Mouse (Mus musculus): ENCODE measurements around the gene 4930402H24Rik. TPM values are rescaled to one million over a fixed set of nuclear protein-coding genes. Genes with fewer than 3 reads are reported as not detected.

4930402H24Rik gene
- total and polyA plus RNA-seq, 3 experiments = 6.1 to 6.2 TPM; not detected in 1

DNA sequence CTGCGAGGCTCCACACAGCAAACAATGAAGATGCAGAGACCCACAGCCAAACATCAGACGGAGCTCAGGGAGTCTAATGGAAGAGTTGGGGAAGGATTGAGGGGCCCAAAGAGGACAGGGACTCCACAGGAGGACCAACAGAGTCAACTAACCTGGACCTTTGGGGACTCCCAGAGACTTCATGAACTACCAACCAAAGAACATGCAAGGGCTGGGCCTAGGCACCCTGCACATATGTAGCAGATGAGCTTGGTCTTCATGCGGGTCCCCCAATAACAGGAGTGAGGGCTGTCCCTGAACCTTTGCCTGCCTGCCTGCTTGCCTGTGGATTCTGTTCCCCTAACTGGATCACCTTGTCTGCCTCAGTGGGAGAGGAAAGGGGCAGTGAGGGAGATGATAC is 101.1 kb downstream of the 4930402H24Rik start:
- H3K4me1 ChIP-seq (ENCODE audit: control insufficient read depth in 1 of 2, insufficient read depth in 2 of 2, low read length in 2 of 2) = no peaks in the 10 kb centered on the region
- no peak overlapping the region for H3K27ac ChIP-seq (ENCODE audit: control insufficient read depth, low read depth, low read length)
- TF ChIP-seq JUND (IDR thresholded peaks at IDR 0.05; ENCODE audit: low read depth, low read length) (no peak), MAFK (IDR thresholded peaks at IDR 0.05; ENCODE audit: borderline replicate concordance, low read depth, low read length) (no peak), MYB (IDR thresholded peaks at IDR 0.05; ENCODE audit: low read depth, low read length) (no peak), POLR2AphosphoS2 (IDR thresholded peaks at IDR 0.05; ENCODE audit: low read length) (no peak)
- DNase-seq (ENCODE audit: low read depth, low spot score) = no peak
- H3K79me2 ChIP-seq (ENCODE audit: control insufficient read depth, insufficient read depth, low read length, poor library complexity) = no peaks in the 10 kb centered on the region
- H3K4me3 ChIP-seq (ENCODE audit: control insufficient read depth in 1 of 2, insufficient read depth in 1 of 2, low read depth in 2 of 2, low read length in 2 of 2) = no peak overlapping the region
- H3K9me3 ChIP-seq (replicated peaks; ENCODE audit: insufficient read depth, low read length) = no peaks in the 10 kb centered on the region
- no peaks in the 10 kb centered on the region for H3K27me3 ChIP-seq (ENCODE audit: control insufficient read depth in 1 of 2, insufficient read depth in 2 of 2, low read length in 2 of 2)
- H3K9ac ChIP-seq (ENCODE audit: control insufficient read depth, low read depth, low read length, poor library complexity, severe bottlenecking) = no peak overlapping the region
- H3K36me3 ChIP-seq (ENCODE audit: control insufficient read depth in 1 of 2, insufficient read depth in 2 of 2, low read length in 2 of 2) = peaks cover 0 to 2% of the 10 kb centered on the region in 2 experiments; a peak in 1 of 4 replicates

GRCm38 (mm10) chr2:130803706-130804105 is 102.5 kb downstream of the 4930402H24Rik start:
- no peak for DNase-seq (ENCODE audit: low read depth, low spot score)
- no peak overlapping the region for H3K9ac ChIP-seq (ENCODE audit: control insufficient read depth, low read depth, low read length, poor library complexity, severe bottlenecking)

DNA sequence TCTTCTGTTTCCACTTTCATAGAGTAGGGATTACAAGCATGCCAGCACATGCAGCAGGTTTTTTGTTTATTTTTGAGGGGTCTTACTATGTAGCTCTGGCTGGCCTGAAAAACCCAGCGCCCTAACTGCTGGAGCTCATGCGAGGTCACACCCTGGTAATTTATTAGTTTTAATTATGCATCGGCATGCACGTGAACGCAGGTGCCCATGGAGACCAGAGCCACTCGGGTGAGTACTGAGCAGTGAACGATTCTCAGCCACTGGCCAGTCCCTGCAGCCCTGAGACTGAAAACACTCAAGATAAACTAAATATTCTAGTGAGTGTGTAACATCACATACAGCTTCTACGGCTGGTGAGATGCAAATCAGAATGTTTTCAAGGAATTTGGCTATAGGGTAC is 110.5 kb downstream of the 4930402H24Rik start:
- TF ChIP-seq RAD21 (IDR thresholded peaks at IDR 0.05; ENCODE audit: low read depth, low read length) = no peak
- no peak for TF ChIP-seq MXI1 (IDR thresholded peaks at IDR 0.05; ENCODE audit: low read depth, low read length)
- no peak for TF ChIP-seq HCFC1 (IDR thresholded peaks at IDR 0.05; ENCODE audit: low read depth, low read length)
- no peak for TF ChIP-seq EP300 (IDR thresholded peaks at IDR 0.05; ENCODE audit: low read depth in 1 of 2, low read length in 2 of 2)
- TF ChIP-seq SIN3A (IDR thresholded peaks at IDR 0.05; ENCODE audit: low read length) = no peak
- TF ChIP-seq MEF2A (IDR thresholded peaks at IDR 0.05; ENCODE audit: extremely low read depth, insufficient replicate concordance, low read depth, low read length, poor library complexity, severe bottlenecking) = no peak
- TF ChIP-seq POLR2A (IDR thresholded peaks at IDR 0.05; ENCODE audit: control insufficient read depth in 1 of 2, insufficient read depth in 1 of 2, low read depth in 1 of 2, low read length in 2 of 2, poor library complexity in 1 of 2) = no peak
- no peak for TF ChIP-seq RCOR1 (IDR thresholded peaks at IDR 0.05; ENCODE audit: low read depth, low read length)
- no peak for TF ChIP-seq MAFK (IDR thresholded peaks at IDR 0.05; ENCODE audit: borderline replicate concordance, low read depth, low read length)
- TF ChIP-seq MAX (IDR thresholded peaks at IDR 0.05; ENCODE audit: low read length) = no peak
- Histone ChIP-seq H3K79me2 (ENCODE audit: control insufficient read depth, insufficient read depth, low read length, poor library complexity) (no peaks in the 10 kb centered on the region), H3K36me3 (ENCODE audit: control insufficient read depth in 1 of 2, insufficient read depth in 2 of 2, low read length in 2 of 2) (no peaks in the 10 kb centered on the region), H3K9me3 (replicated peaks; ENCODE audit: insufficient read depth, low read length) (no peaks in the 10 kb centered on the region), H3K9ac (ENCODE audit: control insufficient read depth, low read depth, low read length, poor library complexity, severe bottlenecking) (no peak overlapping the region), H3K4me1 (ENCODE audit: control insufficient read depth in 1 of 2, insufficient read depth in 2 of 2, low read length in 2 of 2) (no peaks in the 10 kb centered on the region), H3K27me3 (ENCODE audit: control insufficient read depth in 1 of 2, insufficient read depth in 2 of 2, low read length in 2 of 2) (no peaks in the 10 kb centered on the region), H3K27ac (ENCODE audit: control insufficient read depth, low read depth, low read length) (no peak overlapping the region), H3K4me3 (ENCODE audit: control insufficient read depth in 1 of 2, insufficient read depth in 1 of 2, low read depth in 2 of 2, low read length in 2 of 2) (no peak overlapping the region)
- no peak for DNase-seq (ENCODE audit: low read depth, low spot score)

More at GRCm38 (mm10) chr2:130803706-130804105, 102.5 kb downstream of the 4930402H24Rik start:
- TF ChIP-seq MAZ (IDR thresholded peaks at IDR 0.05; ENCODE audit: low read depth, low read length) (no peak), CTCF (IDR thresholded peaks at IDR 0.05 in 2 of 3, conservative IDR thresholded peaks at IDR 0.05 in 1 of 3; ENCODE audit: control insufficient read depth in 1 of 3, insufficient read depth in 1 of 3, low read depth in 2 of 3, low read length in 3 of 3, poor library complexity in 1 of 3, severe bottlenecking in 1 of 3) (no peak), CHD1 (IDR thresholded peaks at IDR 0.05; ENCODE audit: low read depth, low read length) (no peak), SIN3A (IDR thresholded peaks at IDR 0.05; ENCODE audit: low read length) (no peak), ZC3H11A (IDR thresholded peaks at IDR 0.05; ENCODE audit: low read depth, low read length) (no peak), ETS1 (IDR thresholded peaks at IDR 0.05; ENCODE audit: low read depth, low read length) (no peak), ZNF384 (IDR thresholded peaks at IDR 0.05; ENCODE audit: low read depth, low read length) (no peak), ZMIZ1 (IDR thresholded peaks at IDR 0.05; ENCODE audit: low read depth, low read length) (no peak), HCFC1 (IDR thresholded peaks at IDR 0.05; ENCODE audit: low read depth, low read length) (no peak), BHLHE40 (IDR thresholded peaks at IDR 0.05; ENCODE audit: borderline replicate concordance, low read depth, low read length) (no peak), MYC (IDR thresholded peaks at IDR 0.05; ENCODE audit: low read depth, low read length) (no peak), JUND (IDR thresholded peaks at IDR 0.05; ENCODE audit: low read depth, low read length) (no peak), POLR2AphosphoS5 (IDR thresholded peaks at IDR 0.05; ENCODE audit: borderline replicate concordance, low read depth, low read length) (no peak), RCOR1 (IDR thresholded peaks at IDR 0.05; ENCODE audit: low read depth, low read length) (no peak)
- H3K4me1 ChIP-seq (ENCODE audit: control insufficient read depth in 1 of 2, insufficient read depth in 2 of 2, low read length in 2 of 2) = no peaks in the 10 kb centered on the region
- H3K79me2 ChIP-seq (ENCODE audit: control insufficient read depth, insufficient read depth, low read length, poor library complexity) = no peaks in the 10 kb centered on the region
- peaks cover 0 to 2% of the 10 kb centered on the region in 2 experiments; a peak in 1 of 4 replicates for H3K36me3 ChIP-seq (ENCODE audit: control insufficient read depth in 1 of 2, insufficient read depth in 2 of 2, low read length in 2 of 2)
- no peaks in the 10 kb centered on the region for H3K9me3 ChIP-seq (replicated peaks; ENCODE audit: insufficient read depth, low read length)
- H3K4me3 ChIP-seq (ENCODE audit: control insufficient read depth in 1 of 2, insufficient read depth in 1 of 2, low read depth in 2 of 2, low read length in 2 of 2) = no peak overlapping the region
- no peak overlapping the region for H3K27ac ChIP-seq (ENCODE audit: control insufficient read depth, low read depth, low read length)
- no peaks in the 10 kb centered on the region for H3K27me3 ChIP-seq (ENCODE audit: control insufficient read depth in 1 of 2, insufficient read depth in 2 of 2, low read length in 2 of 2)
